Mouse (Mus musculus): ENCODE data around the gene Cry2.
"Not testable (repeated sequence)": the region's sequence is repeated elsewhere in the genome, so short reads cannot be mapped to it uniquely, and the experiment has no call there.

The Cry2 gene

GRCm38 (mm10) chr2:92423702-92424461, 10.0 kb downstream of the Cry2 start:
- peak; percentile 28 for DNase-seq (ENCODE audit: extremely low read depth, insufficient read length, low spot score)

GRCm38 (mm10) chr2:92423156-92423555, 10.7 kb downstream of the Cry2 start:
- DNase-seq (ENCODE audit: extremely low read depth, insufficient read length, low spot score): no peak

GRCm38 (mm10) chr2:92422388-92423135, 11.3 kb downstream of the Cry2 start:
- no peak for DNase-seq (ENCODE audit: extremely low read depth, insufficient read length, low spot score)

GRCm38 (mm10) chr2:92421723-92422387, 12.0 kb downstream of the Cry2 start:
- DNase-seq (ENCODE audit: extremely low read depth, insufficient read length, low spot score): no peak

- no peak for DNase-seq (ENCODE audit: extremely low read depth, insufficient read length, low spot score)
These were observed 22.1 kb downstream of the Cry2 start for GRCm38 (mm10) chr2:92411705-92412104.

GRCm38 (mm10) chr2:92408309-92409045, 25.4 kb downstream of the Cry2 start:
- no peak for DNase-seq (ENCODE audit: extremely low read depth, insufficient read length, low spot score)

GRCm38 (mm10) chr2:92405687-92406086, 28.2 kb downstream of the Cry2 start:
- DNase-seq (ENCODE audit: extremely low read depth, insufficient read length, low spot score): no peak

GRCm38 (mm10) chr2:92404737-92405136, 29.1 kb downstream of the Cry2 start:
- no peak for DNase-seq (ENCODE audit: extremely low read depth, insufficient read length, low spot score)

- no peak for DNase-seq (ENCODE audit: extremely low read depth, insufficient read length, low spot score)
These were observed 30.0 kb downstream of the Cry2 start for GRCm38 (mm10) chr2:92403776-92404319.

GRCm38 (mm10) chr2:92402591-92403326, 31.1 kb downstream of the Cry2 start:
- DNase-seq (ENCODE audit: extremely low read depth, insufficient read length, low spot score): no peak

- DNase-seq (ENCODE audit: extremely low read depth, insufficient read length, low spot score): no peak
These were observed 32.7 kb downstream of the Cry2 start, which contains the start of gene Mapk8ip1 for GRCm38 (mm10) chr2:92401091-92401561. Gene Mapk8ip1 (minus strand): TSS chr2:92401263.

- no peak for DNase-seq (ENCODE audit: extremely low read depth, insufficient read length, low spot score)
These were observed 33.2 kb downstream of the Cry2 start for GRCm38 (mm10) chr2:92400682-92401081.

- not testable (repeated sequence) for DNase-seq (ENCODE audit: extremely low read depth, insufficient read length, low spot score)
These were observed 34.0 kb downstream of the Cry2 start for GRCm38 (mm10) chr2:92399877-92400276.

- no peak for DNase-seq (ENCODE audit: extremely low read depth, insufficient read length, low spot score)
These were observed 36.4 kb downstream of the Cry2 start for GRCm38 (mm10) chr2:92397436-92397835.

- no peak for DNase-seq (ENCODE audit: extremely low read depth, insufficient read length, low spot score)
These were observed 38.3 kb downstream of the Cry2 start for GRCm38 (mm10) chr2:92395535-92395934.

GRCm38 (mm10) chr2:92392318-92393264, 41.3 kb downstream of the Cry2 start:
- DNase-seq (ENCODE audit: extremely low read depth, insufficient read length, low spot score): no peak

- DNase-seq (ENCODE audit: extremely low read depth, insufficient read length, low spot score): no peak
These were observed 42.0 kb downstream of the Cry2 start for GRCm38 (mm10) chr2:92391703-92392317.

GRCm38 (mm10) chr2:92391116-92391515, 42.7 kb downstream of the Cry2 start:
- no peak for DNase-seq (ENCODE audit: extremely low read depth, insufficient read length, low spot score)
